Mouse (Mus musculus): ENCODE data around the gene Dst.

The Dst gene

DNA sequence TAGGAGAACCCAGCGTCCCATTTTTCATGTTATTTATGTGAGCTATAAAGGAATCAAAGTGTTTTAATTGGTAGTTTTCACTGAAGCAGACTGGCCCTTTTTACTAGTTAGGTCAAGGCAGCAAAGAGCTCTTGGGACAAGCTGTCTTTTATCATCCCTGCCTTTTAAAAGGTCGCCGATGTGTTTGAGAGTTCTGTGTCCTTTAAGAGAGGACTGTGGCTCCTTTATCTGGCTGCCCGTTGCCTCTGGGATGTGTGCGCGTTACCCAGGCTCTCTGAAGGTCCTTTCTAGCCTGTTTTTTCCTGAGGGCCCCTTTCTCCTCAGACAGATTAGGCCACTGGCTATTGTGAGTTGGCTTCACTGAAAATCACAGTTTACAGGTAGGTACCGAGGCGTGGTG, 198.6 kb downstream of the Dst start:
- DNase-seq: no peak

GRCm38 (mm10) chr1:34107076-34107475, 199.1 kb downstream of the Dst start:
- DNase-seq: no peak

GRCm38 (mm10) chr1:34109599-34110210, 201.7 kb downstream of the Dst start:
- DNase-seq: no peak

GRCm38 (mm10) chr1:34110862-34111261, 202.8 kb downstream of the Dst start:
- no peak for DNase-seq

DNA sequence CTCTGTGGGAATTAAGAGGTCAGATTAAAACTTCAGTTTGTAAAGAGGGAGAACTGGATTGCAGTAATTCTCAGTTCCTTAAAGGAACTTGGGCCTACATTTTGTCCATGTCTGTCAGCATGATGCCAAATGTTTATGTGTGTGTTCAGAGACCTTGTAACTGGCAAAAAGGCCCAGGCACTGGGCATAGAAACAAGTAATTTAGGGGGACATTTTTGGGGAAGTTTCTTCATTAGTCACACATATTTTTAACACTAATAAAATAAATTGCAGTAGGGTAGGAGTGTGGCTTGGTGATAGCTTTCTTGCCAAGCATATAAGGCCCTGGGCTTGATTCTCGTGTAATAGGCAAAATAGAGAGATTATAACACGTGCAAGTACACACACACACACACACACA, 203.9 kb downstream of the Dst start:
- DNase-seq: no peak

DNA sequence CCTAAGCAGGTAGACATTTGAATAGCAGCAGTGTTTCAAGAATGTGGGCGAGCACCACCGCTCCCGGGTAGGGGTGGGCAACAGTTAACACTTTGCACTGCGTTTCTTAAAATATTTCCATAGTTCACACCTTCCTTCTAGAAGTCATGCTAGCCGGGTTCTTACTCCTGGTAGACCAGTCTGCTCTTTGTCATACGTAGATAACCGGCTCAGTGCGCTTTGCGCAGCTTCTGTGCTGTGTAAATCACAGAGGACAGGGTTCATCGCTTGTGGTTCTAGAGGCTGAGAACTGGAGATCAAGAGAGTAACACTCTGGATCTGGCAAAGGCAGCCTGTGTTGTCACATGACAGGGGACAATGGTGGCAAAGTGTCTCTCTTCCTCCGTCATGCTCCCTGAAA, 208.4 kb downstream of the Dst start:
- DNase-seq: no peak

DNA sequence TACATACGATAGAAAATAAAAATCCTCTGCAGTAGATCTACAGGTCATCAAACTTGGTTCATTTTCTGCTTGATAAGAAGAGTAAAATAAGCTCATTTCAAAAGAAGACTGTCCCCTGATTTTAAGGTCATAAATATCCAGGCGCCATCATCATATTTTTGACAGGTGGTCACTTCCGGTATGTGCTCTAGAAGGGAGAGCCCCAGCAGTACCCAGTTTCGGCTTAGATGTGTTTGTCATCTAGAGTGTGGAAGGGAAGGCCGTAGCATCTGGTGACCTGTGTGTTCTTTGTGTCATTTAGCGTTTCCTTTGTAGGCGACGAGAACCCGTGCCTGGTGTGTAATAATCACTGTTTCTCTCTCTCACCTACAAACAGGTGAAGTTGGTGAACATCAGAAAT, 209.0 kb downstream of the Dst start:
- no peak for DNase-seq

- DNase-seq: no peak
Measured at GRCm38 (mm10) chr1:34117709-34118108, 209.7 kb downstream of the Dst start.

- DNase-seq: no peak
Measured at GRCm38 (mm10) chr1:34120066-34120465, 212.0 kb downstream of the Dst start.

DNA sequence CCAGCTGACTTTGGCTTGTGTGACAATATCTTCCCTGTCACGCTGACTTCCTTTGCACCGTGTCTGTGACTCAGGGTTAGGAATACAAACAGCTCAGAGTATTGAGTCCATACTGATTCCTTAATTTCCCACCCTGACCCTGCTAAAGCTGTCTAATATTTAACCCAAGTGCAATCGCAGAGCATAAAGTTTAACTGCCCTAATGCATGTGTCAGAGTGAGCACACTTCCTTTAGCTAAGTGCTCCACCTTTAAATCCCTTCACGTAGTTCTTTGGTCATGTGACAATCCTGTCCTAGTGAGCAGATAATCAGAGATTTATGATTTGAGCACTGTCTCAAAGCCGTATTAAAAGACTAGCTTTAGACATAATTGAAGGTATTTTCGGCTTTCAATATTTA, 212.6 kb downstream of the Dst start:
- DNase-seq: no peak

GRCm38 (mm10) chr1:34121157-34122015, 213.4 kb downstream of the Dst start:
- DNase-seq: no peak

- DNase-seq: no peak
Measured at GRCm38 (mm10) chr1:34122198-34122597, 214.2 kb downstream of the Dst start.

- no peak for DNase-seq
Measured at GRCm38 (mm10) chr1:34122905-34123304, 214.9 kb downstream of the Dst start.

- DNase-seq: no peak
Measured at GRCm38 (mm10) chr1:34123334-34123733, 215.3 kb downstream of the Dst start.

- no peak for DNase-seq
Measured at GRCm38 (mm10) chr1:34124376-34124775, 216.4 kb downstream of the Dst start.

- no peak for DNase-seq
Measured at GRCm38 (mm10) chr1:34125148-34125547, 217.1 kb downstream of the Dst start.

GRCm38 (mm10) chr1:34127714-34128474, 219.9 kb downstream of the Dst start:
- DNase-seq: no peak

DNA sequence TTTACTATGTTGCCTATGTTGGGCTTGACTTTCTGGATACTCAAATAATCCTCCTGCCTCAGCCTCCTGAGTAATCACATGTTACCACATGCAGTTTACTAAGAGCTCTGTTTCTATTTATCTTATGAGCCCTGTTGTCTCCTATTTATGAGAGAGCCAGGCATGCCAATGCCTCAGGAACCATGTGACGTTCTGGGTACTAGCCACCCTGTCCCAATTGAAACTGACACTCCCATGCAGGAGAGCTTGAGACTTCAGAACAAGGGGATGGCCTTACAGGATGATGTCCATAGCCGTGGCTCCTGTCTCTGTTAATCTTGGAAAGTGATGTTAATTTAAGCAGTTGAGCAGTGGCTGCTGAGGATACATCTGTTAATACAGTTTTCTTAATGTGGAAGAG, 220.8 kb downstream of the Dst start:
- no peak for DNase-seq

- DNase-seq: no peak
Measured at GRCm38 (mm10) chr1:34129691-34130090, 221.7 kb downstream of the Dst start.

- no peak for DNase-seq
Measured at GRCm38 (mm10) chr1:34130804-34131203, 222.8 kb downstream of the Dst start.

- no peak for DNase-seq
Measured at GRCm38 (mm10) chr1:34132875-34133274, 224.8 kb downstream of the Dst start.

- no peak for DNase-seq
Measured at GRCm38 (mm10) chr1:34135535-34135934, 227.5 kb downstream of the Dst start.

- no peak for DNase-seq
Measured at GRCm38 (mm10) chr1:34139191-34139853, 231.3 kb downstream of the Dst start.
